Mouse (Mus musculus) cerebellum, postnatal 14 days (tissue): ENCODE data around the gene Egln3.

ENCODE experiments used
- DNase-seq, 2 experiments: peaks; one replicate each; pipeline ENCODE4 v3.0.0; 2021; ENCODE audit warnings: mixed read lengths in 2 of 2

The Egln3 gene

GRCm38 (mm10) chr12:54202276-54202675, 1.4 kb downstream of the Egln3 start:
- DNase-seq: no peak

GRCm38 (mm10) chr12:54200856-54201255, 2.8 kb downstream of the Egln3 start:
- no peak for DNase-seq

GRCm38 (mm10) chr12:54200172-54200571, 3.5 kb downstream of the Egln3 start:
- DNase-seq: peak in 1 of 2 experiments; percentile 46

DNA sequence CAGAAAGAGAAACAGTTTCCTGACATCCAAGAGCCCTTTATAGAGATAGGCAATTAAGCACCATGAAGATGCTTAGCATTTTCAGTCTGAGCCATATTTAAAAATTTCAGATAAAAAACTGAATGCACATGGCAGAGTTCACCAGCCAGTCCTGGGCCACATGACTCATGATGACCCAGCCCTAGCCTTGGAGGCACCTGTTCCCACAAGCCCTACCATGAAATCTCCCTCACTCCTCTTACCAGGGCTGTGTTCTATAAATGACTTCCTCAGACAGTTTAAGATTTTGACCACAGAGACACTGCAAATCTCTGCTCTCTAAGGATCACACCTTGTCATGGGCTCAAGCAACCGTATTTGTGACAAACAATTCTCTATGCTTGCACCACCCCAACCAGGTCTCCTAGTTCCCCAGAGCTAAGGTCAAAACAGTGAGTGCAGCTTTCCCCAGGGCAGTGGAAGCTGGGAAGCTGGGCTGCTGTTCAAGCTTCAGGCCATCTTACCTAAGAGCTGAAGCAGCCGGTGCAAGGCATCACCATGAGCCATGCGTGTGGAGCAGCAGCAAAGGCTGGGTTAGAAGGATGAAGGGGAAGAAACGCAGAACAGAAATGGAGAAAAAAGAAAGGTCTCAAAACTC, 5.3 kb downstream of the Egln3 start:
- DNase-seq: no peak

DNA sequence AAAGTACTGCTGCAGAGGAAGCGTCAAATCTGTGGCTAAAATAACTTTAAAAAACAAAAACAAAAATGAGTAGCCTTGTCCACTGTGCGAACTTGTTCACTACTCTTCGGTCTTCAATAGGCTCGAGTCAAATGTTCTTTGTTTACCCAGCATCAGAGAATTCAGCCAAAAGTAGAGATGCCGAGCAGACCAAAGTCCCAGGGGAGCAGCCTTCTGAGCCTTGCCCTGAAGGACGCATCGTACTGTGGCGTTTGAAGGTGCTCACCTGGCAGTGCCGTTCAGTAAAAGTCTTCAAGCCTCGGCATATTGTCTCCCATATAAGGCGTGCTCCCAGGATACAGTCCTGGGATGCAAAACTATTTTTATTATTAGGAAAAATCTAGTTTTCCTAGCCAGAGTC, 5.8 kb downstream of the Egln3 start:
- DNase-seq: no peak

- DNase-seq: peak; percentile 46 to 56
These were observed 6.3 kb downstream of the Egln3 start for GRCm38 (mm10) chr12:54197301-54197782.

DNA sequence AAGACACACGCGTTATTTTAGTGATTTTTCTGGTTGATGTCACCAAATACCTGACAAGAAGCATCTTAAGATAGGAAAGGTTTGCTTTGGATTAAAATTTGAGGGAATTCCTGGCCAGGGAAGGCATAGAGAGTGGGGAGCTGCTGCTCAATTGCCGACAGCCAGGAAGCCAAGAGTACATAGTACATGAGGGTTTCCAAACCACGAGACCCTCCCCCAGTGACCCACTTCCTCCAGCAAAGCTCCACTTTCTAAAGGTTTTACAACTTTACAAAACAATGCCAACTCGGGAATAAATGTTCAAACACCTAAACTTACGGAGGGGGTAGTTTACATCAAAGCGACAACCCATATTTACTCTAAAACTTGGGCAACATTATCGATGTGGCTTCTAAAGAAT, 6.8 kb downstream of the Egln3 start:
- DNase-seq: no peak

DNA sequence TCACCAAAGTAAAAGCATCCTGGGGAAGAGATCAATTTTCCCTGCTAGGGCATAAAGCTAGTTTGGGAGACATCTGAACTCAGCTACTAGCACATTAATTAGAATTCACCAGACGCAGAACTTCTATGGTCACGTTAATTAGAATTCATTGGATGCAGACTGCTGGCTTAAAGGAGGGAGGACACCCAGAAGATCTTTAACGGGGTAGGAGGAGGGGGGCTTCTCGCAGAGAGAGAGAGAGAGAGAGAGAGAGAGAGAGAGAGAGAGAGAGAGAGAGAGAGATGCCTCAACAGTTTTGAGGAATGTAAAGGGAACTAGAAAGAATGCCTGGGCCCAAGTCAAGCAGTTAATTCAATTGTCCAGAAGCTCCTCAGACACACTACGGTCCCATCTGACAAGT, 9.5 kb downstream of the Egln3 start:
- no peak for DNase-seq

- DNase-seq: no peak
These were observed 11.4 kb downstream of the Egln3 start for GRCm38 (mm10) chr12:54192305-54192661.

- DNase-seq: peak; percentile 92 to 93
These were observed 11.9 kb downstream of the Egln3 start for GRCm38 (mm10) chr12:54191608-54192304.

GRCm38 (mm10) chr12:54191181-54191580, 12.5 kb downstream of the Egln3 start:
- no peak for DNase-seq

- peak; percentile 54 to 59 for DNase-seq
These were observed 15.7 kb downstream of the Egln3 start for GRCm38 (mm10) chr12:54187812-54188600.

DNA sequence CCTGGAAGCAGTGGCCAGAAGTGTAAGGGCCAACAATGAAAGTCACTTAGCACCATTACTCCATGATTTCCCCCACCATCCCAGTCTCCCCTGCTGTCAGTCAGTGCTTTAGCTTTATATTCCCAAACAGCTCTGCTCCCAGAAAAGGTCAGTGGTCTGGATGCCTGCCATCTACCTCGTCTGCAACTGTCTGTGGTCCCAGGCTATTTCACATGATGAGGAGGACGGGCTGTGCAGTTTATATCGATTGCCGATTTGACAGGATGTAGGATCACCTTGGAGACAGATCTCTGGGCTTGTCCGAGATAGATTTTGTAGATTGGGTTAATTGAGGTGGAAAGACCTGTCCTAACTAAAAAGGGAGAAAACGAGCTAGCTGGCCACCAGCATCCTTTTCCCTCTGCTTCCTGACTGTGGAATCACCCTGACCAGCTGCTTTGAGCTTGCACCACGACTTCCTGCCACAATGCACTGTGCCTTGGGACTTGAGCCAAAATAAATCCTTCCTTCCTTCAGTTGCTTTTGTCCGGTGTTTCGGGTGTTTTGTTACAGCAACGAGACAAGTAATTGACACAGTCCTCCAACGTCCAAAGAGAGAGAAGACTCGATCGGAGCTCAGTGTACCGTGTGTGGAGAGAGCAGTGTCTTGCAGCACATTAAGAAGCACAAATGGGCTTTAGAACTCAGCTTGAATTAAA, 16.6 kb downstream of the Egln3 start:
- peak in 1 of 2 experiments; percentile 21 for DNase-seq

DNA sequence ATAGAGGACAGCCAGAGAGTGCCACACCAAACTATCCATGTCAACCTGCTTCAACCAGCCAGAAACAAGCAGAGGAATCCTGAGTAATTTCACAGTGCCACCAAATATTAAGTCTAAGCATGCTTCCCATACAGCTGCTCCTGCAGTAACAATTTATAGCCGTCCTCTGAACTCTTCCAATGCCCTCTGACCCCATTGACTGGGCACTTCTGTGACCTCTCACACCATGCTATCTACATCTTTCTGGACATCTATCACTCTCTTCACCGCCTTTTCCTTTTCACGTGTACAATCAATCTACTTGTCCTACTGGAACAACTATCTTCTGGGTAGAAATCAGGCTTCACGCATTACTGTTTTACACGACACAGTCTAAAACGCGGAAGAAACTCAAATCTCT, 19.4 kb downstream of the Egln3 start:
- no peak for DNase-seq

- no peak for DNase-seq
These were observed 25.3 kb downstream of the Egln3 start for GRCm38 (mm10) chr12:54178323-54178722.

DNA sequence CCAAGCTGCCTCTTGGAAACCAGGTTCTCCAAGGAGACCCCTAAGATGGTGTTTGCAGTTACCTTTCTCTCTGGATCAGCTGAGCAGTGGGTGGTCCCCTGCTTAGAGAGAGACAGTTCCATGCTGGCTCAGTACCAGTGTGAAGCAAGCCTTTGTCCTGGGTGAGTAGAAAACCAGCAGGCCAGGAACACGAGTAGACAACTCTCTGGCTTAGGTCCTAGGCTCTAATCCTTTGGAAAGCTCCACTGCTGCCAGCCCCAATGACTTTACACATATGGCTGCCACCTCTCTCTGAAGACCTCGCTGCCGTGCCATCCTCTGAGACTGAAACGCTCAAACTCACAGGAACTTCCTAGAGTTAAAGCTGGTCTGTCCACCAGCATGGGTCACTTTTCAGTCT, 34.9 kb downstream of the Egln3 start:
- no peak for DNase-seq

- DNase-seq: peak in 1 of 2 experiments; percentile 18
These were observed 35.9 kb downstream of the Egln3 start for GRCm38 (mm10) chr12:54167737-54168136.

DNA sequence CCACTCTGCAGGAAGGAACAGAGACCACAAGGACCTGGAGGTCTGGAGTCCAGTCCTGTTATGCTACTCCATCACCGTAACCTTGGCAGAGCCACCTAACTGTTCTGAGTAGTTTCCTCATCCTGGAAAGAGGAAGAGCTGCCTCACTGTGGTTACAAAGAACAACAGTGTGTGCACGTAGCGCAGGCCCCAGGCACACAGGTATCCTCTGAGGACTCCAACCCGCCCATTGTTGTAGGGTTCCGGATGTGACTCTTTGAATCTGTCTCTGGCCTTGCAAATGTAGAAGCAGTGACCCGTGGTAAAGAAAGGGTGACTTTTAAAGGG, 39.0 kb downstream of the Egln3 start:
- no peak for DNase-seq

- no peak for DNase-seq
These were observed 39.5 kb downstream of the Egln3 start for GRCm38 (mm10) chr12:54164040-54164723.

- DNase-seq: no peak
These were observed 40.5 kb downstream of the Egln3 start for GRCm38 (mm10) chr12:54163166-54163565.

DNA sequence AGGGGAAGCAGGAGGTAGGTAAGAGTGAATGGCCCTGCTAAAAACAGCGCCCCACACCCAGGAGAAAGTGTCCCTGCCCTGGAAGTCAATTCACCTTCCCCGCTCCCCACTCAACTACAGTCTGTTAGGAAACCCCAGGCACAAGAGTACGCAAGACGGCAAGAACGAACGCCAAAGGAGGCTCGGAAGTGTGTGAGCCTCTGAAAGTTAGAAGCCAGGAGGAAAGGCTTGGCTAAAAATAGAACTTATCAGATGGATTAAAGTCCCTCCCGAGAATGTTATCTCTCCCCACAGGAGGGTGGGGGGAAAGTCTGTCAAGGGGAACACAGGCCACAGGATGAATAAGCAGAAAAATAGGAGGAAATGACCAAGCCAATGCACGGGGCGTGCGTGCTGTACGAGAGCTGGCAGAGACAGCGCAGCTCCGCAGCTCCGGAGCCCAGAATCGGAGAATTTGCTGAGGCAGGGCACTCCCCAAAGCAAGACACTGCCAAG, 41.0 kb downstream of the Egln3 start:
- peak; percentile 10 to 11 for DNase-seq

DNA sequence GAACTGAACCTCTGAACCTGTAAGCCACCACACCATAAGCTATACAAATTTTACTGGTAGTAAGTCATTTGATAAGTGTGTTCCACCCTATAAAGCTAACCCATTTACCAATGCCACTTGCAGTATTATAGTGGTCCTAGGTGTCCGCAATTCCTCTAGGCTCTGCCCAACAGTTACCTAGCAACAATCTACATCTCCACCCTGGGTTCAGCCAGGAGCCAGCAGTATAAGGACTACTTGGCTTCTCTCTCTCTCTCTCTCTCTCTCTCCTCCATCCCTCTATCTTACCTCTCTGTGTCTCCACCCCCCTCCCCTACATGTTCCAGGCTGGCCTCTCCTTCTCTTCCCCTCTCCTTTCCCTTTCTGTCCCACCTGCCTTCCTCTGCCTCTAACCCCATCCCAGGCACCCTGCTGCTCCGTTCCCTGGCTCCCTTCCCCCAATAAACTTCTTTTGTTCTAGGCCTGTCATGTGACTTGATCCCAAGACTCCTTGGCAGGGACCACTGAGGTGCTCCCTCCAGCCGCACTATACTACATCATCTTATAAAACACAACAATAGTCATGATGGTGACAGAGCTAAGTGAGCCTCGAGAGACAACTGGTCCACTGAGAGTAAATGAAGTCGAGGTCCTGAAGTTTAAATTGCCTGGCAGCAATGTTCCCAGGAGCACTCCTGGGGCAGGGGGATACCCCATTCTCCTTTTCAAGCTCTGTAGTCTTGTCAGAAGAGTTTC, 42.0 kb downstream of the Egln3 start:
- no peak for DNase-seq
